Mouse (Mus musculus) right cerebral cortex, adult 2 months (tissue): Measurements from ENCODE around the gene Itgav.

Source experiments
- DNase-seq, 2 experiments: peaks; one replicate each; pipeline ENCODE4 v3.0.0; 2021 to 2022; ENCODE audit warnings: low spot score in 2 of 2

The Itgav gene

DNA sequence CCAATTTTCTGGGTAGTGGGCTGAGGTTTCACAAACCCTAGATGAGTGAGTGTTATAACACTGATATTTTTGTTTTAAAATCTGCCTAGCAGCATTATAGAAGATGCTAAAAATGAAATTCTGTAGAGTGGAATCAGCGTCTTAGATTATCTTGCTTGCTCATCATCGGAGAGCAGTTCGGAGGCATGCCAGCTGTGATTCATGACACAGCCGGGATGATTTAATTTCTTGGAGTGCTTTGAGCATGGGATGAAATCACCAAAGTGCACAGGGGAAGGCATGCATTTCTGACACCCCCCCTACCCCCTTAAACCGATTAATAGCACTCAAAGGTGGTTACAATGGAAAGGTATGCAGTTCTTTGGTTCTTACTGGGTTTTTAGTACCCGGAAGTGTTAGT is 89.8 kb downstream of the Itgav start:
- peak; percentile 61 to 76 for DNase-seq

DNA sequence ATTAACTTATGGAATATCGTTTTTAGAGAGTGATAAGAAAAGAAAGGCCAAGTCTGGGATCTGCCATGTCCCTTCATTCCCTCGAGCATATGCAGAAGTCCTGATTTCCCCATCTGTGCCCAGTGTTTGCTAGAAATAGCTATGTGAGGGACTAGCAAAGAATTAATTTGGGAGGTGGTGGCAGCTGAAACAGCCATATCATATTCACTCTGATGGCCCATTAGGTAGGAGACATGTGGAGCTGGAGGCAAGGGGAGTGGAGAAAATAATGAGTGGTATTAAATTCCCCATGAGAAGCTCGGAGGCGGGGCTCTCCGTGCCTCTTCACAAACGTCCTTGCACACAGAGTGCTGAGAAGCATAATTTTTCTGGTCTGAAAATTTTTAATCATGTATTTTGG is 92.0 kb downstream of the Itgav start:
- DNase-seq, result no peak

DNA sequence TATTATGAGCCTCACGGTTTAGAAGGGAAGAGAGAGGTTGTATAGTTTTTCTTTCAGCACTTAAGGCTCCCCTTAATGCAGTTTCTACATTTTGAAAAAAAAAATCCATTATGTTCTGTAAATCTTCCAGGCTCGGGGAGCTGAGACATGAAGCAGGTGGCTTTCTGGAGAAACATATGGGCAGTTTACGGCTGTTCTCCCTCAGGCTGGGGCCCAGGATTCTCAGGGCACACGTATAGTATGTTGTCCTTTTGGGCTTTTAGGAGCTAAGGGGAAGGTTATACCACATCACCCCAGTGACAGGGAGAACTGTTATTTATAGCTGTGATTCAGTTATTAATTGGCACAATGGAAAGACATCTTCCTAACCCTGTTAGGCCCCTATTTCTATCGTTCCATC is 101.0 kb downstream of the Itgav start:
- DNase-seq, result no peak

DNA sequence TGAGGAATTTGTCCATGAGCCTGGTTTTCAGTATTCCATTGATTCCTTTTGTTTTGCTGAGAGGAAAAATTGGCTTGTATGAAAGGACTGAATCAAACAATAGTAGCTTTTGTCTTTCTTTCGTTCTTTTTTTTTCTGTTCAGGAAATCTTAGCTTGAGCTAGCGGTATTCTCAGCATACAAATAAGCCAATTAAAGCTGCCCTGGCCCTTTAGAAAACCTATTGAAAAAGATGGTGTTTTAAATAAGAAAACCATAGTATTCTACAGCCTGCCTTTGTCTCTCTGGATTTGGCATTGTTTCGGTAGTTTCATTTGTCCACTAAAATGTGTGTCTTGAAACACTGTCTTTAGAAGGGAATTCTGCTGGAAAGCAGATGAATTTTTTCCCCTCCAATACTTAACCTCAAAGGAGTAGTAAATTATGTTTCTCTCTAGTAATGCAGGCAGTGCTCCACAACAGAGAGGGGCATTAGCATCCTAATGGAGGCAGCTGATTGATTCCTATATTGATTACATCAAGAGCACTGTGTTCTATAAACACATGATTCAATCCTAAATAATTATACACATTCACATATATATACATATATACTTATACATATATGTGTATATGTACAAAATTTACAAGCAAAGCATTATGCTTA is 104.8 kb downstream of the Itgav start:
- DNase-seq, result no peak

DNA sequence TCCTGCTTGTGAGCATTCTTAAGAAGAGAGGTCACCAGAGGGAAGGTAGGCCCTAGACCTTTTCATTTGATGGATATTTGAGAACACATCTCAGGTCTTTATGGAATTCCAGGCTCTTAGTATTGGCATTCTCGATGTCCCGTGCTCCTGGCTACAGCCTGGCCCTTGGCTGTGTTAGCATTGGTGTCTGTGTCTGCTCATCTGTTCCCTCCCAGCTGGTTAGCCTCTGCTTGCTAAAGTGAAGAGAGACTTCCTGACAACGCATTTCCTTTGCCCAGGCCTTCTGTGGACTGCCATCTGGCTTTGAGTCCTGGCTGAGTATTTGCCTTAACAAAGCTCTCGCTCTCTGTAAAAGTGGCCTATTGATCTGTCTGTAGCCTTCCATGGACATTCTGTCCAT is 108.7 kb downstream of the Itgav start:
- no peak for DNase-seq

DNA sequence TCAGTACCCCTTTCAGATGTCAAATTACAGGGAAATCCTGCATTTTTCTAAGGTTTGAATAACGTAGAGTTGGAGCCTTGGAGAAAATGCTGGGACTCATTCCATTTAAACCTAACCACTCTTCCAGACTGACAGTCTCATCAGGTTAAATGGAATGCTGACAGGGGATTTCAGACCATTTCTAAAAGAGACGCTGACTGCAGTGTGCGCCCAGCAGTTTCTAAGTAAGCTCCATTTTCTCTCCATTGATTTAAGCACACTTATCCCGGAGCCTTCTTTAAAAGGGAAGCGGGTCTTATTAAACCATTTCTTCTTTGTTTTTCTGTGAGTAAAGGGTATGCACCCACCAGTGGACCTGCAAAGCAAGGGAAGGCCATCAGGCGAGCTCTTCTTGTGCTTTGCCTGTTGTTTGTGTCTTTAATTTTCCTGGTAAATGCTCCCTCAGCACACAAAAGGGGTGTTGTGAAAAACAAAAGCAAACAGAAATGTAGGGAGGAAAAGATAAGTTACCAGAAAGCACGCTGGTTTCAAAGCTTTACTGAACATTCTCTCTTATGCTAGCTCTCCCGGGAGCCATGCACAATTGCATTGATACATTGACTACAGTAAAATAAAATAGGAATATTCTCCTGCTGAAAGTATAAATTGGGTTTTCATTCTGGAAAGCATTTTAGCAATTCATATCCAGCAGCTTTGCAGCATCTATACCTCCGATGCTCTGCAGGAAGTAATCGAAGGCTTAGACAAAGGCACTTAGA is 111.3 kb downstream of the Itgav start:
- no peak for DNase-seq

DNA sequence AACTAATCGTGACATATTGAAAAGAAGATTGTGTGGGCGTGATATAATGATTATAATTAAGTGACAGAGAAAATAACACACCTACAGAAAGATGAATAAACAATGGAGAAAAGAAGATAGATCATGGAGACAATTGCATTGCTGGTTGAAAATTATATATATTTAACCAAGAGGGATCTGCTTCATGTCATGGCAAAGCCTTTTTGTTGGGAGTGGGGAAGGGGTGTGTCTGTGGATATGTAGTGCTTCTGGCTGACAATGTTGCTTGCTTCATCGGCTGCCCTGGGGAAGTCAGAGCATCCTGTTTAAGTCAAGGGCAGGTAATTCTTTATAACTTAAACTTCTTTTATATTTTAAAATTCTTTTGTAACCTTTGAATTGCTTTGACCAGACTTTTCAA is 124.3 kb downstream of the Itgav start:
- no peak for DNase-seq

DNA sequence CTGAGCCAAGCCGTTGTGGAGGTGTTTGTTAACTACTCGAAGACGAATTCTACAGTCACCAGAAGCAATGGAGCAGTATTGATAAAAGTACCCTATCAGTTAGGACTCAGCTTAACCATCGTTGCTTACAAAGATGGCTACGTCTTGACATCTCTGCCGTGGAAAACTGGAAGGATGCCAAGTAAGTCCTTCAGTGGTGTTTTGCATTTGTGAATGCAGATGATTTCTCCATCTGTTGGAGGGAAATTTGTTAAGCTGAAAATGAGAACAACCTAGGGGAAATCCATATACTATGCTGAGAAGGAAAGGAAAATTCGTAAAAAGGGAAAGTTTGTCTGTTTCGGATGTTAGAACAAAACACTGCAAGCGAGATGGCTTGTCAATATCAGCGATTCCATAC is 129.2 kb downstream of the Itgav start:
- DNase-seq, result no peak

DNA sequence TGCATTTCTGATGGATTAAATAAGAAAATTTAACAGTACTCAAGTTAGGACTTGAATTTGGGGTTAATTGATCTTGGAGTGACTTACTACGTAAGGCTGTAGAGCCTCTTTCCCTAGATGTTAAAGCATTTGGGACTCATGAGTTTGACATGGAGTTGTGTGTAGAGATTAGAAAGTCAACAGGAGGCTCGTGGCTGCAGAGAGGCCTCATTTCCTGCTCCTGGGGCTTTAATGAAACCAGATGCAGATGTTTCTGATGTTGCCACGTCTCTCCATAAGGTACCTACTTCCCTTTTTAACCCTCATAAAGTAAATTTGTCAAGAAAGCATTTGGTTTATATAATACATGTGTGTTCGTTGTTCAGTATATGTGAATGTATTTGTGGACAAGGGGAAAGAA is 132.0 kb downstream of the Itgav start:
- no peak for DNase-seq
